Mouse (Mus musculus): ENCODE data around the gene Krt14.

GRCm38 (mm10) chr11:100221741-100222140 lies 14.4 kb upstream of the Krt14 start:
- TF ChIP-seq CTCF (conservative IDR thresholded peaks at IDR 0.05; ENCODE audit: low read length): no peak
- TF ChIP-seq POU5F1 (IDR thresholded peaks at IDR 0.05; ENCODE audit: borderline replicate concordance, low read length): no peak
